Mouse (Mus musculus) heart, postnatal 0 days (tissue): ENCODE measurements at regions not wholly inside any gene's neighbourhood (a gene's known extent, or its start where the extent isn't known, plus 50 kb on each side); places are given as distances from the start of the nearest gene placed in this dataset.

Source experiments
- ATAC-seq: fragments of 200-750 bp; cut with Nextera tagmentation; 2 replicates; pipeline ENCODE4 v1.8.0; 2017; ENCODE audit warnings: low read depth, moderate number of reproducible peaks, moderate library complexity; ENCODE audit not compliant: insufficient read depth
- DNase-seq: peaks from one replicate; pipeline ENCODE4 v3.0.0-alpha.2; 2016; ENCODE audit warnings: low spot score
- H3K27ac ChIP-seq: fragments of 300-500 bp; sonication (generic); 2 replicates; pipeline ENCODE4 v1.5.1; 2014; ENCODE audit warnings: low read depth, mild to moderate bottlenecking
- H3K27me3 ChIP-seq: fragments of 300-500 bp; sonication (generic); 2 replicates; pipeline ENCODE4 v1.6.1; 2014; ENCODE audit warnings: low read length, mixed read lengths; ENCODE audit not compliant: control insufficient read depth, insufficient read depth
- H3K36me3 ChIP-seq: fragments of 300-500 bp; sonication (generic); replicated peaks from 2 replicates; pipeline ENCODE4 v1.6.1; 2014; ENCODE audit warnings: low read length, mixed read lengths; ENCODE audit not compliant: control insufficient read depth, insufficient read depth
- H3K4me1 ChIP-seq: fragments of 300-500 bp; sonication (generic); 2 replicates; pipeline ENCODE4 v1.6.1; 2014; ENCODE audit warnings: antibody characterized with exemption; ENCODE audit not compliant: control insufficient read depth, insufficient read depth
- H3K4me2 ChIP-seq: fragments of 300-500 bp; sonication (generic); 2 replicates; pipeline ENCODE4 v1.6.1; 2014; ENCODE audit warnings: low read depth, mild to moderate bottlenecking, low read length, moderate library complexity
- H3K4me3 ChIP-seq: fragments of 300-500 bp; sonication (generic); 2 replicates; pipeline ENCODE4 v1.5.1; 2014; ENCODE audit warnings: low read depth, low read length
- H3K9ac ChIP-seq: fragments of 300-500 bp; sonication (generic); replicated peaks from 2 replicates; pipeline ENCODE4 v1.6.1; 2014; ENCODE audit warnings: low read depth, low read length, mixed read lengths
- H3K9me3 ChIP-seq: fragments of 300-500 bp; sonication (generic); replicated peaks from 2 replicates; pipeline ENCODE4 v1.6.1; 2016; ENCODE audit warnings: low read length; ENCODE audit not compliant: control insufficient read depth
- CTCF ChIP-seq: IDR thresholded peaks from 2 replicates; pipeline ENCODE4 v1.5.1; 2016; ENCODE audit warnings: antibody characterized with exemption, control low read depth, low read depth
- EP300 ChIP-seq: IDR thresholded peaks from 2 replicates; pipeline ENCODE4 v1.6.1; 2016; ENCODE audit warnings: antibody characterized with exemption, low read depth
- WGBS: fragments of 180-500 bp; shearing (Covaris S2); extraction: QIAGEN DNeasy Blood & Tissue Kit; methylation state at CpG from one replicate; pipeline ENCODE4 v1.1.7; 2014; 5-methylcytosine and 5-hydroxymethylcytosine counted together

GRCm38 (mm10) chr15:10829588-10829987, 115.2 kb upstream of the Rai14 start:
- Histone ChIP-seq H3K4me1 (peaks cover 11% of the 10 kb centered on the region; the same call in 1 of the 2 replicates), H3K4me2 (no peak overlapping the region), H3K36me3 (no peaks in the 10 kb centered on the region), H3K27me3 (no peaks in the 10 kb centered on the region), H3K4me3 (no peak overlapping the region), H3K9ac (no peak overlapping the region), H3K27ac (no peak overlapping the region), H3K9me3 (no peaks in the 10 kb centered on the region)
- no peak for DNase-seq
- TF ChIP-seq EP300 (no peak), CTCF (no peak)
- ATAC-seq: no peak
- 60% methylated on average over 5 of the region's 5 CpGs for WGBS

- no peaks in the 10 kb centered on the region for H3K36me3 ChIP-seq
- ATAC-seq (no peak), DNase-seq (no peak)
- H3K4me3 ChIP-seq: no peak overlapping the region
- no peak overlapping the region for H3K27ac ChIP-seq
- 62% methylated on average over 5 of the region's 5 CpGs for WGBS
- H3K9me3 ChIP-seq: no peaks in the 10 kb centered on the region
- peaks cover 11% of the 10 kb centered on the region; the same call in 1 of the 2 replicates for H3K4me1 ChIP-seq
- no peak for TF ChIP-seq CTCF
- TF ChIP-seq EP300: no peak
- H3K4me2 ChIP-seq: no peak overlapping the region
- no peaks in the 10 kb centered on the region for H3K27me3 ChIP-seq
- no peak overlapping the region for H3K9ac ChIP-seq
Observed at GRCm38 (mm10) chr15:10830478-10830877, 116.1 kb upstream of the Rai14 start.

- Histone ChIP-seq H3K4me3 (no peak overlapping the region), H3K27ac (no peak overlapping the region), H3K36me3 (no peaks in the 10 kb centered on the region), H3K9ac (no peak overlapping the region), H3K4me2 (no peak overlapping the region), H3K27me3 (no peaks in the 10 kb centered on the region), H3K9me3 (no peaks in the 10 kb centered on the region), H3K4me1 (peaks cover 11% of the 10 kb centered on the region; the same call in 1 of the 2 replicates)
- DNase-seq (no peak), ATAC-seq (no peak)
- no peak for TF ChIP-seq CTCF
- TF ChIP-seq EP300: no peak
- WGBS: 48% methylated on average over 5 of the region's 5 CpGs
Observed at GRCm38 (mm10) chr15:10831106-10831505, 116.7 kb upstream of the Rai14 start.

GRCm38 (mm10) chr15:10832331-10832730, 117.9 kb upstream of the Rai14 start:
- Histone ChIP-seq H3K4me3 (no peak overlapping the region), H3K9ac (no peak overlapping the region), H3K4me1 (peaks cover 11% of the 10 kb centered on the region; the same call in 1 of the 2 replicates), H3K27me3 (no peaks in the 10 kb centered on the region), H3K9me3 (no peaks in the 10 kb centered on the region), H3K27ac (no peak overlapping the region), H3K4me2 (no peak overlapping the region), H3K36me3 (no peaks in the 10 kb centered on the region)
- TF ChIP-seq CTCF (no peak), EP300 (no peak)
- 41% methylated on average over 1 of the region's 1 CpGs for WGBS
- ATAC-seq (no peak), DNase-seq (no peak)

GRCm38 (mm10) chr15:10833866-10834571, 118.1 kb upstream of the C1qtnf3 start:
- 47% methylated on average over 7 of the region's 7 CpGs for WGBS

More at GRCm38 (mm10) chr15:10833866-10834571, 118.1 kb upstream of the C1qtnf3 start:
- Histone ChIP-seq H3K9me3 (no peaks in the 10 kb centered on the region), H3K27ac (no peak overlapping the region), H3K9ac (no peak overlapping the region), H3K4me1 (peaks cover 11% of the 10 kb centered on the region; the same call in 1 of the 2 replicates), H3K27me3 (no peaks in the 10 kb centered on the region), H3K4me2 (no peak overlapping the region), H3K36me3 (no peaks in the 10 kb centered on the region), H3K4me3 (no peak overlapping the region)
- ATAC-seq (no peak), DNase-seq (peak; percentile 38)
- no peak for TF ChIP-seq CTCF
- no peak for TF ChIP-seq EP300
